Mouse (Mus musculus) embryonic fibroblast, embryonic 13.5 days (primary cell): ENCODE data around the gene Gm14698. TPM values are rescaled to one million over a fixed set of nuclear protein-coding genes. Genes with fewer than 3 reads are reported as not detected.
"Not testable (repeated sequence)": the region's sequence is repeated elsewhere in the genome, so short reads cannot be mapped to it uniquely, and the experiment has no call there.

Experiments
- H3K27ac ChIP-seq: 2 replicates; pipeline ENCODE4 v1.5.1; 2012; ENCODE audit warnings: low read length, control low read depth, inconsistent platforms; ENCODE audit not compliant: insufficient read depth
- H3K4me1 ChIP-seq: 2 replicates; pipeline ENCODE4 v1.6.1; 2011; ENCODE audit warnings: low read length; ENCODE audit not compliant: control insufficient read depth, insufficient read depth
- H3K4me3 ChIP-seq: 2 replicates; pipeline ENCODE4 v1.5.1; 2011; ENCODE audit warnings: mild to moderate bottlenecking, control low read depth, low read length; ENCODE audit not compliant: insufficient read depth
- CTCF ChIP-seq: IDR thresholded peaks from 2 replicates; pipeline ENCODE4 v1.5.1; 2011; ENCODE audit warnings: mild to moderate bottlenecking, control low read depth, low read length, moderate library complexity, borderline replicate concordance; ENCODE audit not compliant: insufficient read depth
- POLR2A ChIP-seq: IDR thresholded peaks from 2 replicates; pipeline ENCODE4 v1.6.1; 2011; ENCODE audit warnings: low read depth, mild to moderate bottlenecking, control low read depth, low read length, moderate library complexity
- polyA plus RNA-seq: library from polyadenylated mRNA; stranded (reverse); fragments of >200 nt; gene quantifications from 2 replicates; pipeline ENCODE4 v1.2.4, GENCODE M21; 2011; ENCODE audit warnings: low read depth; ENCODE audit not compliant: missing spikeins, insufficient read length

Gm14698 gene
- polyA plus RNA-seq = 15.1 and 16.1 TPM in 2 replicates

- H3K4me1 ChIP-seq, H3K27ac ChIP-seq: not testable (repeated sequence)
Measured at GRCm38 (mm10) chrX:68821059-68821458, at the start of gene Gm14698. TSS of gene Gm14698 (plus strand) at chrX:68821093.

DNA sequence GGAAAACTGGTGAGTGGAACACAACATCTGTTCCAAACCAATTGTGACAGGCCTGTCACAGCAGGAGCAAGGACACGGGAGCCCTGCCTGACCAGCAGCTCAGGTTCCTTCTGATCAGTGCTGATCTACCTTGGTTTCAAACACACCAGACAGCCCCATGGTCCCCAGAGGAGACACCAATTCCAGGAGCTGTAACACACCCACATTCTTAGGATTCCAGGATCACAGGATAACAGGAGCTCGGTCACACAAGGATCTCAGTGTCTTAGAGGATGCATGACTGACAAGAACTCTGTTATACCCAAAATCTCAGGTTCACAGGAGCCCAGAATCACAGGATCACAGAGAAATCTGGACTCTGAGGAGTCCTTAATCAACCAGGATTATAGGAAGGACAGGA lies 444 bp upstream of the Gm14698 start:
- not testable (repeated sequence) for H3K4me1 ChIP-seq, H3K4me3 ChIP-seq, H3K27ac ChIP-seq

More at GRCm38 (mm10) chrX:68821059-68821458, at the start of gene Gm14698:
- not testable (repeated sequence) for H3K4me3 ChIP-seq

DNA sequence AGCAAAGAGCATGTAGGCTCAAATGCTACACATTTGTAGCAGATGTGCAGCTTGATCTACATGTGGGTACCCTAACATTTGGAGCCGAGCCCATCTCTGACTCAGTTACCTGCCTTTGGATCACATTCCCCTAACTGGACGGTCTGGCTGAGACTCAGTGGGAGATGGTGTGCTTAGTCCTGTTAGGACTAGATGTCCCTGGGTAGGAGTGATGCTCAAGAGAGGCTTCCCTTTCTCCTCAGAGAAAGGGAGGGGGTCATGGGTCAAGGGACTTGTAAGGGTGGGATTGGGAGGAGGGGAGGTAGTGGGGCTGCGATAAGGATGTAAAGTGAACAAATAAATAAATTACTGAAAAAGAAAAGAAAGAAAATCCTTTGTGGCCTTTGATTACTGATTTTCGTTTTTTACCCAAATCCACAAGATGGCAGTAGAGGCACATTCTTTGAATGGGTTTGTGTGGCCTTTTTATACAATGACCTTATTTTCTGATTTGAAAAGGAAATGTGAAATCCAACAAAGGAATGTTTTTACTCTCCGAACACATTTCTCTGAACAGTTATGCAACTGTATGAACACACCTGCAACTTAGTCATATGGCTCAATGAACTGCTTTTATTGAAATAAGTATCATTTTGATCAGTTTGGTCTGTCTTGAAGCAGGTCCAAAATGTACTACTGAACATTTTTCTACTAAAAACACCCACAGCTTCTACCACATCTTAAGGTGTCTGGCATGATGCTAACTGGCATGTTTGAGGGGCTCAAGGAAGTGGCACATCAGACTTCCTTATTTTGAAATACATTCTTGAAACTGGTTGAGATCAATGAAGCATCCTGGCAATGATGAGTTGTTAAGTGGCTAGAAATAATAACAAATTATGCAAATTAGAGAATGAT lies 18.9 kb downstream of the Gm14698 start:
- TF ChIP-seq POLR2A = no peak
- TF ChIP-seq CTCF = no peak
- Histone ChIP-seq H3K4me3 (no peak overlapping the region), H3K27ac (no peak overlapping the region), H3K4me1 (no peaks in the 10 kb centered on the region)

DNA sequence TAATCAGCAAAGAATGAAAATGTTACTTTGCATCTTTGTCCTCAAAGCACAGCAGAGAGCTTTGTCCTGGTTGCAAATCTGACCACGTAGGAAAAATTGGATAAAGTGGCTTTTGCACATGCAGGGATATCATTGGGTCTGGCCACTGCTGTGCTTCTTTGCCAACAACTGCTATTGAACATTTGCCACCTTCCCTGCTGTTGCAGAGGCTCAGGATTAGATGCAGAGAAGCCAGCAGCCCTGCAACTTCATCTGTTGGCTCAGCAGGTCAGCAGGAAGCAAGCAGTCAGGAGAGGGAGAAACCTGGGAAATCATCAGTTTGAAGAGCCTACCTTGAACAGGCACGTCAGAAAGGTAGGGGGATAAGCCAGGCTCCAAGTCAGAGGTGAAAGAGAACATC lies 44.3 kb downstream of the Gm14698 start:
- no peak for TF ChIP-seq POLR2A
- no peak for TF ChIP-seq CTCF
- Histone ChIP-seq H3K27ac (no peak overlapping the region), H3K4me3 (no peak overlapping the region), H3K4me1 (no peaks in the 10 kb centered on the region)

Other genes with a start within 250 kb of the Gm14698 start
- gene Fmr1, start 142.6 kb upstream of the Gm14698 start, polyA plus RNA-seq = 76.7 and 107 TPM in 2 replicates
- gene Fmr1nb, start 59.3 kb upstream of the Gm14698 start, polyA plus RNA-seq = not detected in 2 replicates
- gene Gm6812, start 72.0 kb downstream of the Gm14698 start, polyA plus RNA-seq = not detected in 2 replicates